12 mouse cellular contexts compared by ENCODE assay signal in the genomic region with DNA sequence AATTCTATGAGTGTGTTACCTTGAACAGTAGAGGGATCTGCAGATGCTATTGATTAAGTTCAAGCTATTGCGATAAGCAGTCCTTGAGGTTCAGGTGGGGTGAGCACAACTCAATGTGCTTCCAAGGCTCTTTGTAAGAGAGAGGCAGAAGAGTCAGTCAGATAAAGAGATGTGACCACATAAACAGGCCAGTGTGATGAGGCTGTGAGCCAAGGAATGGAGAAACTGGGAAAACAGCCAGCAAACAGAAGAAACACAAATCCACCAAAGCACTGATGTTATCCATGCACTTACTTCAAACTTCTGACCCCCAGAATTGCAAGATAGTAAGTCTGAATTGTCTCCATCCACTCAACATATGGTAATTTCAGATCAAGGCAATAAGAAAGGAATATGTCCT.
DNase-seq lines count a peak whose midpoint lies in the region; ATAC-seq and TF ChIP-seq lines count a peak whose summit lies in the region.
"Had no signal": no experiment of that assay in that cellular context is flagged by ENCODE, and none has a peak within 500 bp of the region (broad histone marks: within the 10 kb centered on the region; RNA-seq: fewer than 3 reads in every experiment).

No protein-coding gene starts in this region.

- WGBS in hindbrain, postnatal 0 days = 87% methylated on average over 1 of the region's 1 CpGs
- WGBS in hindbrain, embryonic 14.5 days = 96% methylated on average over 1 of the region's 1 CpGs
- WGBS in midbrain, postnatal 0 days = 96% methylated on average over 1 of the region's 1 CpGs
- 98% methylated on average over 1 of the region's 1 CpGs for WGBS in midbrain, embryonic 10.5 days

- TF ChIP-seq CTCF in hindbrain, postnatal 0 days (IDR thresholded peaks at IDR 0.05; ENCODE audit: low read depth) = no peak
- TF ChIP-seq CTCF in midbrain, postnatal 0 days (IDR thresholded peaks at IDR 0.05) = no peak

- H3K27me3 ChIP-seq in hindbrain, postnatal 0 days (ENCODE audit: insufficient read depth, low read length) = no peaks in the 10 kb centered on the region
- H3K27me3 ChIP-seq in hindbrain, embryonic 14.5 days (ENCODE audit: control insufficient read depth, insufficient read depth, low read length) = no peaks in the 10 kb centered on the region
- no peaks in the 10 kb centered on the region for H3K27me3 ChIP-seq in midbrain, postnatal 0 days (ENCODE audit: insufficient read depth, low read length)
- H3K27me3 ChIP-seq in midbrain, embryonic 10.5 days (ENCODE audit: low read depth, poor library complexity, severe bottlenecking) = no peaks in the 10 kb centered on the region
- H3K27me3 ChIP-seq: intestine, embryonic 15.5 days; midbrain, embryonic 13.5 days had no signal

- peak; percentile 7 to 50 for DNase-seq in adrenal gland, adult (ENCODE audit: inconsistent age in 2 of 2, low spot score in 1 of 2)
- DNase-seq in adrenal gland, postnatal 4 days (ENCODE audit: low spot score in 2 of 2) = no peak
- DNase-seq in hindbrain, postnatal 0 days (ENCODE audit: low spot score) = peak; percentile 16
- no peak for DNase-seq in hindbrain, embryonic 14.5 days (ENCODE audit: low spot score)
- DNase-seq in midbrain, postnatal 0 days (ENCODE audit: low spot score) = peak; percentile 17
- no peak for DNase-seq in midbrain, embryonic 10.5 days (ENCODE audit: low spot score)
- DNase-seq in lung, postnatal 36 days = peak; percentile 3
- DNase-seq in frontal cortex, postnatal 25 days (ENCODE audit: low spot score in 2 of 2) = no peak
- DNase-seq: cerebellum, adult 8-10 months; thymus, postnatal 36 days had no signal

- ATAC-seq in hindbrain, postnatal 0 days = no peak
- no peak for ATAC-seq in hindbrain, embryonic 14.5 days (ENCODE audit: low FRiP score)
- ATAC-seq in midbrain, postnatal 0 days (ENCODE audit: low FRiP score) = no peak
- ATAC-seq: intestine, embryonic 15.5 days; midbrain, embryonic 13.5 days had no signal

- H3K36me3 ChIP-seq in hindbrain, postnatal 0 days (ENCODE audit: insufficient read depth, low read length) = no peaks in the 10 kb centered on the region
- no peaks in the 10 kb centered on the region for H3K36me3 ChIP-seq in hindbrain, embryonic 14.5 days (replicated peaks; ENCODE audit: control insufficient read depth, insufficient read depth)
- H3K36me3 ChIP-seq in midbrain, postnatal 0 days (ENCODE audit: insufficient read depth, low read length) = no peaks in the 10 kb centered on the region
- no peaks in the 10 kb centered on the region for H3K36me3 ChIP-seq in midbrain, embryonic 10.5 days
- H3K36me3 ChIP-seq: intestine, embryonic 15.5 days; midbrain, embryonic 13.5 days had no signal

- H3K9ac ChIP-seq in hindbrain, postnatal 0 days (replicated peaks; ENCODE audit: low read length) = no peak overlapping the region
- H3K9ac ChIP-seq in hindbrain, embryonic 14.5 days = no peak overlapping the region
- H3K9ac ChIP-seq in midbrain, postnatal 0 days (replicated peaks; ENCODE audit: low read length, poor library complexity, severe bottlenecking) = no peak overlapping the region
- H3K9ac ChIP-seq: intestine, embryonic 15.5 days; midbrain, embryonic 13.5 days had no signal

- no peak overlapping the region for H3K4me3 ChIP-seq in hindbrain, postnatal 0 days (ENCODE audit: low read length)
- H3K4me3 ChIP-seq in hindbrain, embryonic 14.5 days (replicated peaks; ENCODE audit: low read length) = no peak overlapping the region
- no peak overlapping the region for H3K4me3 ChIP-seq in midbrain, postnatal 0 days (ENCODE audit: low read depth, low read length)
- no peak overlapping the region for H3K4me3 ChIP-seq in midbrain, embryonic 10.5 days
- H3K4me3 ChIP-seq: intestine, embryonic 15.5 days; midbrain, embryonic 13.5 days had no signal

- H3K27ac ChIP-seq in hindbrain, postnatal 0 days = no peak overlapping the region
- no peak overlapping the region for H3K27ac ChIP-seq in hindbrain, embryonic 14.5 days
- H3K27ac ChIP-seq in midbrain, postnatal 0 days (ENCODE audit: low read depth, low read length) = no peak overlapping the region
- no peak overlapping the region for H3K27ac ChIP-seq in midbrain, embryonic 10.5 days (replicated peaks)
- H3K27ac ChIP-seq: intestine, embryonic 15.5 days; midbrain, embryonic 13.5 days had no signal

- no peaks in the 10 kb centered on the region for H3K9me3 ChIP-seq in hindbrain, postnatal 0 days (ENCODE audit: low read length)
- H3K9me3 ChIP-seq in hindbrain, embryonic 14.5 days (ENCODE audit: control insufficient read depth, low read length) = 0 out of 2 replicates have a peak, but pooled peaks cover 5% of the 10 kb centered on the region
- H3K9me3 ChIP-seq in midbrain, postnatal 0 days (ENCODE audit: low read length) = no peaks in the 10 kb centered on the region
- no peaks in the 10 kb centered on the region for H3K9me3 ChIP-seq in midbrain, embryonic 10.5 days (replicated peaks)
- H3K9me3 ChIP-seq: intestine, embryonic 15.5 days; midbrain, embryonic 13.5 days had no signal

- no peak overlapping the region for H3K4me2 ChIP-seq in hindbrain, postnatal 0 days (ENCODE audit: low read depth, low read length)
- H3K4me2 ChIP-seq in hindbrain, embryonic 14.5 days (replicated peaks) = no peak overlapping the region
- H3K4me2 ChIP-seq in midbrain, postnatal 0 days (ENCODE audit: low read depth, low read length, poor library complexity, severe bottlenecking) = no peak overlapping the region
- H3K4me2 ChIP-seq: intestine, embryonic 15.5 days; midbrain, embryonic 13.5 days had no signal

- no peaks in the 10 kb centered on the region for H3K4me1 ChIP-seq in hindbrain, postnatal 0 days (ENCODE audit: insufficient read depth, low read length)
- H3K4me1 ChIP-seq in hindbrain, embryonic 14.5 days (replicated peaks; ENCODE audit: control insufficient read depth, insufficient read depth, low read length) = no peaks in the 10 kb centered on the region
- no peaks in the 10 kb centered on the region for H3K4me1 ChIP-seq in midbrain, postnatal 0 days (ENCODE audit: insufficient read depth, low read length)
- H3K4me1 ChIP-seq in midbrain, embryonic 10.5 days = no peaks in the 10 kb centered on the region
- H3K4me1 ChIP-seq: intestine, embryonic 15.5 days; midbrain, embryonic 13.5 days had no signal

Comparison
In these comparisons a context has a peak if more than half of its experiments do, and no peak if none do; other contexts are left out.
1. DNase-seq: peak in adrenal gland, adult (2 of 2), hindbrain, postnatal 0 days (single experiment), midbrain, postnatal 0 days (single experiment) and lung, postnatal 36 days (single experiment); none in adrenal gland, postnatal 4 days (0 of 2), hindbrain, embryonic 14.5 days (single experiment), midbrain, embryonic 10.5 days (single experiment) and frontal cortex, postnatal 25 days (0 of 2).